Mouse (Mus musculus): Measurements from ENCODE around the gene Nkiras2. TPM values are rescaled to one million over a fixed set of nuclear protein-coding genes. Genes with fewer than 3 reads are reported as not detected.

The Nkiras2 gene
- total and polyA plus RNA-seq, 3 experiments, result 53.8 to 70.0 (median 60.0) TPM

- Histone ChIP-seq H3K27me3 (replicated peaks) (no peaks in the 10 kb centered on the region), H3K4me1 (ENCODE audit: control insufficient read depth in 1 of 2, insufficient read depth in 2 of 2) (peaks cover 56 to 96% of the 10 kb centered on the region in 2 experiments), H3K9me3 (replicated peaks; ENCODE audit: low read length) (no peaks in the 10 kb centered on the region), H3K4me2 (ENCODE audit: insufficient read depth, low read depth, poor library complexity, severe bottlenecking) (peak overlapping the region; percentile 41; the same call in 1 of the 2 replicates), H3K4me3 (replicated peaks in 1 of 3; ENCODE audit: low read depth in 2 of 3, low read length in 2 of 3, poor library complexity in 1 of 3) (no peak overlapping the region), H3K27ac (ENCODE audit: insufficient read depth, low read depth) (peak overlapping the region; percentile 83), H3K9ac (ENCODE audit: insufficient read depth, low read depth) (no peak overlapping the region), H3K36me3 (replicated peaks in 1 of 2; ENCODE audit: control insufficient read depth in 1 of 2, insufficient read depth in 1 of 2, low read length in 1 of 2) (peaks cover 84 to 95% of the 10 kb centered on the region in 2 experiments), H3K79me2 (replicated peaks; ENCODE audit: control insufficient read depth, extremely low read depth, insufficient read depth, poor library complexity, severe bottlenecking) (peaks cover 17% of the 10 kb centered on the region)
- TF ChIP-seq UBTF (IDR thresholded peaks at IDR 0.05; ENCODE audit: low read depth, low read length), result 0 out of 2 replicates have a peak, but pooled peaks have one; percentile 18
- peak; percentile 65; the same call in 1 of the 2 replicates for TF ChIP-seq CHD1 (IDR thresholded peaks at IDR 0.05; ENCODE audit: low read depth, low read length)
- TF ChIP-seq USF2 (conservative IDR thresholded peaks at IDR 0.05; ENCODE audit: low read depth, low read length), result no peak
- dilution Hi-C loops (cut with MboI; ENCODE audit: extremely low pct_ligation_motif_present, extremely low pct_unique_long_range_greater_than_20kb, low sequenced_read_pairs) (no loop called here), in situ Hi-C loops (cut with MboI; ENCODE audit: low pct_ligation_motif_present, low pct_unique_long_range_greater_than_20kb, low sequenced_read_pairs) (no loop called here)
- DNase-seq (ENCODE audit: extremely low read depth), result no peak
Observed at GRCm38 (mm10) chr11:100585148-100585547, 33.9 kb upstream of the Nkiras2 start.

GRCm38 (mm10) chr11:100588462-100588861, 30.6 kb upstream of the Nkiras2 start:
- Histone ChIP-seq H3K4me1 (ENCODE audit: control insufficient read depth in 1 of 2, insufficient read depth in 2 of 2) (peaks cover 33 to 63% of the 10 kb centered on the region in 2 experiments), H3K9ac (ENCODE audit: insufficient read depth, low read depth) (no peak overlapping the region), H3K4me3 (replicated peaks in 1 of 3; ENCODE audit: low read depth in 2 of 3, low read length in 2 of 3, poor library complexity in 1 of 3) (no peak overlapping the region), H3K79me2 (replicated peaks; ENCODE audit: control insufficient read depth, extremely low read depth, insufficient read depth, poor library complexity, severe bottlenecking) (peaks cover 20% of the 10 kb centered on the region; the same call in 1 of the 2 replicates), H3K27ac (ENCODE audit: insufficient read depth, low read depth) (peak overlapping the region; percentile 89), H3K36me3 (replicated peaks in 1 of 2; ENCODE audit: control insufficient read depth in 1 of 2, insufficient read depth in 1 of 2, low read length in 1 of 2) (peaks cover 88 to 96% of the 10 kb centered on the region in 2 experiments), H3K9me3 (replicated peaks; ENCODE audit: low read length) (no peaks in the 10 kb centered on the region), H3K4me2 (ENCODE audit: insufficient read depth, low read depth, poor library complexity, severe bottlenecking) (no peak overlapping the region), H3K27me3 (replicated peaks) (no peaks in the 10 kb centered on the region)
- in situ Hi-C loops (cut with MboI; ENCODE audit: low pct_ligation_motif_present, low pct_unique_long_range_greater_than_20kb, low sequenced_read_pairs) (no loop called here), dilution Hi-C loops (cut with MboI; ENCODE audit: extremely low pct_ligation_motif_present, extremely low pct_unique_long_range_greater_than_20kb, low sequenced_read_pairs) (no loop called here)
- DNase-seq (ENCODE audit: extremely low read depth), result no peak
- TF ChIP-seq RCOR1 (conservative IDR thresholded peaks at IDR 0.05; ENCODE audit: low read depth, low read length) (0 out of 2 replicates have a peak, but pooled peaks have one; percentile 31), MXI1 (IDR thresholded peaks at IDR 0.05; ENCODE audit: low read depth, low read length) (no peak), BHLHE40 (IDR thresholded peaks at IDR 0.05; ENCODE audit: low read depth, low read length) (0 out of 2 replicates have a peak, but pooled peaks have one; percentile 21), USF1 (IDR thresholded peaks at IDR 0.05; ENCODE audit: low read depth, low read length) (no peak), HCFC1 (IDR thresholded peaks at IDR 0.05; ENCODE audit: low read depth, low read length) (peak; percentile 37; the same call in 1 of the 2 replicates), CTCF (conservative IDR thresholded peaks at IDR 0.05 in 1 of 2, IDR thresholded peaks at IDR 0.05 in 1 of 2; ENCODE audit: low read depth in 2 of 2, low read length in 2 of 2) (no peak), TBP (conservative IDR thresholded peaks at IDR 0.05; ENCODE audit: low read depth, low read length) (no peak), GABPA (IDR thresholded peaks at IDR 0.05; ENCODE audit: insufficient replicate concordance, low read depth, low read length) (no peak), MEF2A (IDR thresholded peaks at IDR 0.05; ENCODE audit: borderline replicate concordance, low read depth, low read length) (peak; percentile 53; the same call in 1 of the 2 replicates), ELF1 (IDR thresholded peaks at IDR 0.05; ENCODE audit: low read depth, low read length) (peak; percentile 76), IRF4 (IDR thresholded peaks at IDR 0.05; ENCODE audit: low read depth, low read length) (peak; percentile 80), ZNF384 (IDR thresholded peaks at IDR 0.05; ENCODE audit: low read depth, low read length) (no peak), POLR2A (IDR thresholded peaks at IDR 0.05; ENCODE audit: low read depth, low read length) (no peak; the same call in 1 of the 2 replicates), ZKSCAN1 (IDR thresholded peaks at IDR 0.05; ENCODE audit: borderline replicate concordance, low read depth, low read length) (no peak), CHD2 (IDR thresholded peaks at IDR 0.05; ENCODE audit: low read length) (no peak), RAD21 (IDR thresholded peaks at IDR 0.05; ENCODE audit: low read depth, low read length) (no peak), JUN (IDR thresholded peaks at IDR 0.05; ENCODE audit: insufficient read depth, low read depth, low read length) (peak; percentile 61), MYC (IDR thresholded peaks at IDR 0.05; ENCODE audit: low read depth, low read length) (peak; percentile 64; the same call in 1 of the 2 replicates), MAZ (IDR thresholded peaks at IDR 0.05; ENCODE audit: low read depth, low read length) (0 out of 2 replicates have a peak, but pooled peaks have one; percentile 30), ETS1 (conservative IDR thresholded peaks at IDR 0.05; ENCODE audit: low read depth, low read length) (peak; percentile 79), MAX (IDR thresholded peaks at IDR 0.05; ENCODE audit: low read length) (peak; percentile 28; the same call in 1 of the 2 replicates), ZMIZ1 (IDR thresholded peaks at IDR 0.05; ENCODE audit: low read depth, low read length) (no peak), E2F4 (IDR thresholded peaks at IDR 0.05; ENCODE audit: insufficient replicate concordance, low read depth, low read length) (no peak), TCF12 (IDR thresholded peaks at IDR 0.05; ENCODE audit: low read depth, low read length) (peak; percentile 70), MAFK (IDR thresholded peaks at IDR 0.05; ENCODE audit: insufficient replicate concordance, low read length) (0 out of 2 replicates have a peak, but pooled peaks have one; percentile 31), UBTF (IDR thresholded peaks at IDR 0.05; ENCODE audit: low read depth, low read length) (no peak), CHD1 (IDR thresholded peaks at IDR 0.05; ENCODE audit: low read depth, low read length) (no peak), NELFE (IDR thresholded peaks at IDR 0.05; ENCODE audit: low read depth, low read length) (no peak), POLR2AphosphoS2 (IDR thresholded peaks at IDR 0.05; ENCODE audit: low read depth, low read length) (no peak), KAT2A (IDR thresholded peaks at IDR 0.05; ENCODE audit: insufficient replicate concordance, low read length) (0 out of 2 replicates have a peak, but pooled peaks have one; percentile 25), ZC3H11A (IDR thresholded peaks at IDR 0.05; ENCODE audit: low read depth, low read length) (no peak)
